Mouse (Mus musculus) Patski (cell line): Measurements from ENCODE around the gene Vmn1r171. TPM values are rescaled to one million over a fixed set of nuclear protein-coding genes. Genes with fewer than 3 reads are reported as not detected.
"Not testable (repeated sequence)": the region's sequence is repeated elsewhere in the genome, so short reads cannot be mapped to it uniquely, and the experiment has no call there.

Source experiments
- ATAC-seq: fragments of 100-300 bp; one replicate; pipeline ENCODE4 v1.8.0; 2021
- CTCF ChIA-PET: fragments of 350-600 bp; sonication (Branson Sonifier 250); formaldehyde crosslinking; loops from one replicate; lab custom pipeline; 2022; ENCODE audit warnings: inconsistent platforms; lab: Charles Lee
- POLR2A ChIA-PET: fragments of 350-600 bp; sonication (Branson Sonifier 250); formaldehyde crosslinking; loops from one replicate; lab custom pipeline; 2022; ENCODE audit warnings: antibody characterized with exemption, inconsistent platforms; lab: Charles Lee
- DNase-seq: peaks from one replicate; pipeline ENCODE4 v3.0.0-alpha.2; 2011; ENCODE audit warnings: low read depth, low spot score
- H3K27me3 ChIP-seq: fragments of 371-371 bp; one replicate; pipeline ENCODE4 v1.5.1; 2021
- CTCF ChIP-seq: fragments of 100-300 bp; IDR thresholded peaks from one replicate; pipeline ENCODE4 v1.5.1; 2021
- in situ Hi-C: fragments of 300-500 bp; cut with MboI; formaldehyde crosslinking; loops from 3 replicates; pipeline ENCODE4 v1.11.1; 2018; ENCODE audit warnings: low pct_unique_long_range_greater_than_20kb, mixed read lengths
- polyA plus RNA-seq: library from polyadenylated mRNA; unstranded; gene quantifications from one replicate; pipeline ENCODE4 v1.2.3, GENCODE M21; 2021

The Vmn1r171 gene
- not detected for polyA plus RNA-seq

DNA sequence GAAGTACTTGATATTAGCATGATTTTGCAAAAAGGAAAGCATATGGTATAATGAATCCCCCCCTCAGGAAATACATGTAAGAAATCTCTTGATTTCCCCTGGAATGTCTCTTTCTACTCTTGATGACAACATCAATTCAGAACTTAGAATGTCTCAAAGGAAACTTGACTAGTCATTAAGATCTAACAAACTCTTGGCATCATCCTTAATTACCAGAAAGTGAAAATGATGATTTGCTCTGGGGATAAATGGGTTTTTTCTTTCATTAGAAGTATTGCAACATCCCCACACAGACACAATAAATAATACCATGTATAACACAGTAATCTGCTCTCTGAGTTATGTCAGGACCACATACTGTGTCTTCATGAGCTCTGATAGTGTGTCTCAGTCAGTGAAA, at the start of gene Vmn1r171:
Gene Vmn1r171 (plus strand): TSS at position 301 of the 400 bp plus-strand sequence.
- TF ChIP-seq CTCF, result no peak
- in situ Hi-C loops, result no loop called here
- CTCF ChIA-PET, result no interaction called here
- no peaks in the 10 kb centered on the region for H3K27me3 ChIP-seq
- POLR2A ChIA-PET, result no interaction called here
- no peak for ATAC-seq
- DNase-seq, result no peak

DNA sequence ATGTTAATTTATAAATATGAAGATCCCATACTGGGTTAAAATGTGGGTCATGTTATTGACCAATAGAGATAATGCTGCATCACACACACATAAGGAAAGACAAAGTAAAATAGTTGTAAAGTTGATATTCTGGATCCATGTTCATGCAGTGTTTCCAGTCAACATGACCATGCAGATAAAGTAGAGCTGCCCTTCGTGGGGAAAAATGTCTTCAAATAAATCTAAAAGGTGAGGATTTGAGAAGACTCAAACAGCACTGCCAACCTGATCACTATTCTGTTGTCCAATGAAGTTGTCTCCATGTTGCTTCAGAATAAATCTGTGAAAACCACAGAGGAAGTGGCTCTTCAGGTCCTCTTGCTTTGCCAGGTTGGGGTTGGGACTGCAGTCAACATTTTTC, 24.6 kb upstream of the Vmn1r171 start, which contains the start of gene Vmn1r170:
Gene Vmn1r170 (plus strand): TSS at position 301 of the 400 bp plus-strand sequence.
- H3K27me3 ChIP-seq, CTCF ChIA-PET, POLR2A ChIA-PET, DNase-seq, ATAC-seq, in situ Hi-C loops: not testable (repeated sequence)

DNA sequence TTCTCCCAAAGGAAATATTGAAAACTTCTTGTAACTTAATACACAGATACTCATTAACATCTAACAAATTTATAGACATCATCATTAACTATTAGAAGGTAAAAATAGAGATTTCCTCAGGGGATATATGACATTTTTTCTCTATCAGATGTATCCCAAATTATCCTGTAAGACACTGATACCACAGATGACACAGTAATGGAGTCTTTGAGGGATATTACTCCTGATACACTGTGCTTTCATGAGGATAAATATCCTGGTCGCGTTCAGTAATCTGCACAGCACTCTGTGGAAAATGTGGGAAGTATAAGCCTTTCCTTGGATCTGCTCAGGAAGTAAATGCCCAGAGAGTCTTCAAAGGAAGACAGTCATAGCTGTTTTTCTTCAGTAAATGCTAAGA, 27.5 kb downstream of the Vmn1r171 start, which contains the start of gene Vmn1r172:
Gene Vmn1r172 (plus strand): TSS at position 301 of the 400 bp plus-strand sequence.
- TF ChIP-seq CTCF, result no peak
- ChIA-PET CTCF (no interaction called here), POLR2A (no interaction called here)
- DNase-seq, result no peak
- no peak for ATAC-seq
- in situ Hi-C loops, result no loop called here
- no peaks in the 10 kb centered on the region for H3K27me3 ChIP-seq

Other genes with a start within 250 kb of the Vmn1r171 start
- not detected for gene Nlrp5, start 244.8 kb upstream of the Vmn1r171 start, polyA plus RNA-seq
- gene Vmn1r167, start 123.5 kb upstream of the Vmn1r171 start, polyA plus RNA-seq, result not detected
- not detected for gene Vmn1r168, start 91.0 kb upstream of the Vmn1r171 start, polyA plus RNA-seq
- gene Vmn1r169, start 55.2 kb upstream of the Vmn1r171 start, polyA plus RNA-seq, result not detected
- not detected for gene Vmn1r170, start 24.5 kb upstream of the Vmn1r171 start, polyA plus RNA-seq
- not detected for gene Vmn1r172, start 27.6 kb downstream of the Vmn1r171 start, polyA plus RNA-seq
- gene Vmn1r173, start 70.0 kb downstream of the Vmn1r171 start, polyA plus RNA-seq, result not detected
- not detected for gene Vmn1r174, start 121.5 kb downstream of the Vmn1r171 start, polyA plus RNA-seq
- not detected for gene Vmn1r175, start 179.9 kb downstream of the Vmn1r171 start, polyA plus RNA-seq
- gene Vmn1r176, start 206.7 kb downstream of the Vmn1r171 start, polyA plus RNA-seq, result not detected
- not detected for gene Vmn1r177, start 235.7 kb downstream of the Vmn1r171 start, polyA plus RNA-seq